Mouse (Mus musculus) heart, adult 10 weeks (tissue): ENCODE data around the gene Peg10. TPM values are rescaled to one million over a fixed set of nuclear protein-coding genes. Genes with fewer than 3 reads are reported as not detected.

Experiments
- polyA plus RNA-seq: library from polyadenylated mRNA; stranded (reverse); fragments of 350-450 nt; fragmentation: Illumina TruSeq; extraction: RNeasy Lipid Tissue Mini Kit (QIAGEN cat#74804); gene quantifications from one replicate; pipeline ENCODE4 v1.2.3, GENCODE M21; 2014; ENCODE audit warnings: low read depth, low replicate concordance

Peg10 gene
- polyA plus RNA-seq = 0.55 TPM

DNA sequence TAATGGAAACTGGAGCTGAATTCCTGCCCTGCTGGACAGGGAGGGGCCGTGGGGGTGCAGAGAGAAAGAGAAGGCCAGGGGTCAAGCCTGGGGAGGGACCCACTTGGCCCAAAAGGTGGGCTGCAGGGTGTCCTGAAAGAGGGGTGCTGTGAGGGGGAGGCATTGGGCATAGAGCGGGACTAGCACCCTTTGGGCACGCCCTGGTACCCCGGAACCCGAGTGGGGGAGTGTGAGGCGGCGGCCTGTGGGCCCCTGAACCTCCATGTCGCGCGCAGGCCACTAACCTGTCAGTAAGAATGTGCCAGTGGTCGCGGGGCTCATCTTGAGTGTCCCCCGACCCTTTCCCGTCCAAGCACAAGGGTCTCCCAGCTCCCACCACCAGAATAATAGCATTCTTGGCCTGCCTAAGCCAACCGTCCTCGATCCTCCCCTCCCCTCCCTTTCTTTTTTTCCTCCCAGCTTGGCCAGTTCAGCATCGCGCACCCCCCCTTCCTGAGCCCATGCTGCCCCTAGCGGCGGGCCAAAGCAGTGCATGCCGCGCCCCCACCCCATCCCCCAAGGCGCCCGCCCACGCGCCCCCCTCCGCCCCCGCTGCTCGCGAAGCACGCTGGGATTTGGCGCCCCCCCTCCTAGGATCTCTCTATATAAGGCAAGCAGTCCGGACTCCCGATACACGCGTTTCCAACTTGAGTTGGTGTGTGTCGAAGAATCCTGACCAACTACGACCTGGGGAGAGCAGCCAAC, at the start of gene Peg10, which contains the start of gene Sgce:
Gene Peg10 (plus strand): TSS at position 611 of the 744 bp plus-strand sequence.
Gene Sgce (minus strand): TSS at position 512 of the 744 bp plus-strand sequence.

Other genes starting within 250 kb of the Peg10 start
- gene Col1a2, start 242.5 kb upstream of the Peg10 start, polyA plus RNA-seq = 51.8 TPM
- 25.9 TPM for gene Casd1, start 146.5 kb upstream of the Peg10 start, polyA plus RNA-seq
- gene Sgce, start 99 bp upstream of the Peg10 start, polyA plus RNA-seq = 23.2 TPM
- gene Ppp1r9a, start 155.6 kb downstream of the Peg10 start, polyA plus RNA-seq = 11.9 TPM